Mouse (Mus musculus) frontal cortex, postnatal 25 days (tissue): ENCODE data around the gene Eno4.

ENCODE experiments used
- DNase-seq, 2 experiments: peaks; one replicate each; pipeline ENCODE4 v3.0.0; 2022; ENCODE audit warnings: low spot score in 2 of 2

Eno4 gene

GRCm38 (mm10) chr19:58974126-58974525 is 30.9 kb downstream of the Eno4 start:
- DNase-seq = no peak

GRCm38 (mm10) chr19:58975216-58975863 is 32.1 kb downstream of the Eno4 start:
- DNase-seq = no peak

GRCm38 (mm10) chr19:58978401-58979171 is 35.4 kb downstream of the Eno4 start:
- DNase-seq = peak; percentile 12 to 13

- DNase-seq = no peak
Measured at GRCm38 (mm10) chr19:58979436-58980055, 36.3 kb downstream of the Eno4 start.

GRCm38 (mm10) chr19:58980056-58980440 is 36.8 kb downstream of the Eno4 start:
- no peak for DNase-seq

- no peak for DNase-seq
Measured at GRCm38 (mm10) chr19:58981571-58981970, 38.3 kb downstream of the Eno4 start.

- no peak for DNase-seq
Measured at GRCm38 (mm10) chr19:59002827-59003226, 59.6 kb downstream of the Eno4 start.

GRCm38 (mm10) chr19:59006577-59007340 is 63.5 kb downstream of the Eno4 start:
- DNase-seq = no peak

- DNase-seq = no peak
Measured at GRCm38 (mm10) chr19:59010802-59011201, 67.6 kb downstream of the Eno4 start.
